Mouse (Mus musculus): ENCODE measurements at regions not wholly inside any gene's neighbourhood (a gene's known extent, or its start where the extent isn't known, plus 50 kb on each side); places are given as distances from the start of the nearest gene placed in this dataset.

GRCm38 (mm10) chr2:99726501-99726900 is 1059.4 kb upstream of the Gm10800 start:
- in situ Hi-C loops (cut with MboI, MseI) = loop anchor here in 1 of 2 experiments (5.0 kb wide), 1 partner anchor 184 kb away; no protein-coding TSS in a partner anchor

GRCm38 (mm10) chr2:99702171-99702981 is 1035.3 kb upstream of the Gm10800 start:
- in situ Hi-C loops (cut with MboI, MseI) = no loop called here

- in situ Hi-C loops (cut with MboI, MseI) = no loop called here
Observed at GRCm38 (mm10) chr2:99692713-99693112, 1025.6 kb upstream of the Gm10800 start.

Data from T-helper 17 cell (primary cell).